Mouse (Mus musculus) thymus, postnatal 10 days (tissue): Measurements from ENCODE around the gene Srl.
"Not testable (repeated sequence)": the region's sequence is repeated elsewhere in the genome, so short reads cannot be mapped to it uniquely, and the experiment has no call there.

Experiments used
- DNase-seq, 2 experiments: peaks; one replicate each; pipeline ENCODE4 v3.0.0; 2021; ENCODE audit warnings: low spot score in 2 of 2

The Srl gene

DNA sequence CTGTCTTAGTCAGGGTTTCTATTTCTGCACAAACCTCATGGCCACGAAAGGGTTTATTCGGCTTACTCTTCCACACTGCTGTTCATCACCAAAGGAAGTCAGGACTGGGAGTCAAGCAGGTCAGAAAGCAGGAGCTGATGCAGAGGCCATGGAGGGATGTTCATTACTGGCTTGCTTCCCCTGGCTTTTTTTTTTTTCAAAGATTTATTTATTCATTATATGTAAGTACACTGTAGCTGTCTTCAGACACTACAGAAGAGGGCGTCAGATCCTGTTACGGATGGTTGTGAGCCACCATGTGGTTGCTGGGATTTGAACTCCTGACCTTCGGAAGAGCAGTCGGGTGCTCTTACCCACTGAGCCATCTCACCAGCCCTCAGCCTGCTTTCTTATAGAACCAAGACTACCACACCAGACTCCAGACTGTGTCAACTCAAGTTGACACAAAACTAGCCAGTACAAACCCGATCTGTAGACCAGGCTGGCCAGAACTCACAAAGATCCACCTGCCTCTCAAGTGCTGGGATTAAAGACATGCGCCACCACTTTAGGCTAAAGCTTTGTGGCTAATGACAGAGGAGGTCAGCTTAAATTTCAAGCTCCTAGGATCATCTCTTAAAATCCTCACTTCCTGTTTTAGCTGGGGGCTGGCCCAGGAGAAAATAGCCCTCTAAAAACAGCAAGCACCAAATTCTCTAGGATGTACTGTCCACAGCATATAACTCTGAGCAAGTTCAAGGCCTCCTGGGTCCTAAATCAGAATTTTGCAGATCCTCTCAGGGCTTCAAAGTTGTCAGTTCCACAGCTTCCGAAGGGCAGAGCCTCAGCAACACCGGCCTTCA is 67.4 kb downstream of the Srl start:
- DNase-seq, result not testable (repeated sequence)

DNA sequence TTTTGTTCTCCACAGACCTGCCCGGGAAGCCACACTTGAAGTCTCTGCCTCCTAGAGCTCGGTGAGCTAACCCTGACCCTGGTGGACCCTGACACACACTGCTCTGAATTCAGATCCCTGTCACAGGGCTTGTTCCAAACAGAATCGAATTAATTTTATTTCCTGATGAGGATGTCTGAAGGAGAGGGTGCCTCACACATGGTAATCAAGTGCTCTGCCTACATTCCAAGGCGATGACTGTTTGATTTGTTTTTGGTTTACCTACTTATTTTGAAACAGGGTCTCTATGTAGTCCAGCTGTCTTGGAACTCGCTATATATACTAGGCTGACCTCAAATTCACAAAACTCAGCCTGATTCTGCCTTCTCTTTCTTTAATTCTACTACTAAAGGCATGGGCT is 68.4 kb downstream of the Srl start:
- DNase-seq, result no peak

DNA sequence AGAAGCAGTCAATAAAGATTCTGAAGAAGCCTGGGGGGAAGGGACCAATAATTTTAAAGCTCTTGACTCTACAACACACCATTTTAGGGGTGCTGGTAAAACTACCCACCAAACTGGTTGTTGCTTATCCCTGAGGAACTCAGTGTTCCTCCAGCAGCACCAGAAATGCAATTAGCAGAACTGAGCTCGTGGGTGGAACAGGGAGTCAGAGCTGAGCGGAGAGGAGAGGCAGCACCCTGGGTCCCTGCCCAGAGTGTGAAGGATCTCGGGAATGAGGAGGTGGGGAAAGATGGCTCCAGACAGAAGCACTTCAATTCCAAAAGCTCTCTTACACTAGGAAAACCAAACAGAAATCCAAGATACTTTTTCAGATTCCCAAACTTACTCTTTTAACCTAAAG is 68.9 kb downstream of the Srl start:
- DNase-seq, result no peak

DNA sequence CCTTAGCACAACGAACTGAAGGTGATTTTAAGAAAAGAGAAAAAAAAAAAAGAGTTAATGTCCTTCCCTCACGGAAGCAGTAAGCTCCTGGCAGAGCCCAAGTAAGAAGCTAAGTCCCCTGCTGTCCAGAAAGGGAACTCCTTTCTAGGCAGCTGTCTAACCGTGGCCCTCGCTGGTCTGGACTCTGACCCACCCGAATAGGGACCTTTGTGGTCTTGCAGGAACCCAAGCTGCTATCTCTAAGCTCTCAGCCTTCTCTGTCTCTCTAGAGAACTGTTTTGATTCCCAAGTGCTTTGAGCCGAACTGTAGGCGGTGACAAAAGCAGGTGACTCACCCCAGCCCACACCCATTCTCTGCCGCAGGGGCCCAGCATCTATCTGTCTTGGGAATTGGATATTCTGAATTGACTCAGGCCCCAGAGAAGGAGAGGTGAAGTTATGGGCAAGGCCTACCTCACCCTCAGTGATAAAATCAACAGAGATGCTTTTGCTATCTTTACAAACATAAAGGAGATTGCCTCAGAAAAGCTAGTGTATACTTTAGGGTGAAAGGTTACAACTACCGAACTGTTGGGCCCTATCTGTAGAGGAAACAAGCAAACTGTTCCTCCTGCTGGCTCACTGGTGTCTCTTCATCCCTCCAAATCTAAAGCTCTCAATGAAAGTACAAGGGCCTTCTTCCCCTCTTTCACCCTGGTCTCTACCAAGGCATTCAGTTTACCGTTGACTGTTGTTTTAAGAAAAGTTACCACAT is 71.8 kb downstream of the Srl start:
- no peak for DNase-seq

DNA sequence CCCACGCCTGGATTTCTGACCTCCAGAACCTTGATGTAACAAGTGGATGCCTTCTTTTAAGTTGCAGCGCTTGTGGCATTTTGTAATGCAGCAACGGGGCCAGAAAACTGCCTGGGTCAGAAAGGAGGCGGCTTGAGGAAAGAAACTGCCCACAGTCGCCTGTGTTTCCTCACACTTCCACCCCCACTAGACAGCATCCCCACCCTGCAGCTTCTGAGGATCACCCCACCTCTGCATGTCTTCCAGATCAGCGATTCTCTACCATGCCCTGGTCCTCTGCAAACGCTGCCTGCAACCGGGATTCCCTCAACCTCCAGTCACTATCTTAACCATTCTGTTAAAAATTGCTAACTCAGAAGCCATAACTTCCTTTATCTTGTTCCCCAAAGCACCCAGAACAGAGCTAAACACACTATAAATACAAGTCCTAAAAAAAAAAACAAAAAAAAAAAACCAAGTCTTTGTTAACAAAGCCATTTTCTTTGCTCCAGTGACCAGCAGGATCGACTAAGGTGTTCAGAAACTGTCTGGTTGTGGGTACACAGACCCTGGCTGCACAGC is 77.0 kb downstream of the Srl start:
- DNase-seq, result no peak

DNA sequence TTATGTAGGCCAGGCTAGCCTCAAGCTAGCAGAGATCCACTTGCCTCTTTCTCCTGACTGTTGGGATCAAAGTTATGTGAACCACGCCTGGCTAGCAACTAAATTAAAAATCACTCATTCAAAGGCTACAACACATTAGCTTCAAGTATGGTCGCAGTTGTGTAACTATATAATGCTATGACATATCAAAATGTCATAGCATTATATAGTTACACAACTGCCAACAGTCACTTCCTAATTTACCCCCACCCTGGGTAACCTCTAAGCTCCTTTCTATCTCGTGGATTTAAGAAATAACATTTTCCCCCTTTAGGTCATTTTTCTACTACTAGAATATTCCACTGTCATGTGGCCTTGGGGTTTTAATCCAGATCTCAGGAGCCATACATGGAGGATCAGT is 83.7 kb downstream of the Srl start:
- DNase-seq, result no peak

DNA sequence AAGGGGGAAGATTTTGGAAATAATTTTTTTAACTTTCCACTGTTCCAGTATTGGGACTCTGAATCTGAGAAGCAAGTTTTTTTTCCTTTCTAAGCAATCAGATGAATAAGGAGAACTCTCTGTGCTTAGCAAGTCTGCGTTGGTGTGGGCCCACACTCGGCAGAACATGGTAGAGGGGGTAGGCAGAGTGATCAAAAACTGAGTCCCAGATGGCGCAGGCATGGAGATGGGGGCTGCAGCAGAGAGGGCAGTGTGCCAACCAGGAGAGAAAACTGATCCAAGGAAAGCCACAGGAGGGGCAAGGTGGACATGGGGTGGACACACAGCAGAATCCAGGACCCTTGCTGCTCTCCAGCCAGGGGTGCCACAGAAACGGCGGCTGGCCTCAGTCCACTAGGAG is 85.2 kb downstream of the Srl start:
- no peak for DNase-seq

DNA sequence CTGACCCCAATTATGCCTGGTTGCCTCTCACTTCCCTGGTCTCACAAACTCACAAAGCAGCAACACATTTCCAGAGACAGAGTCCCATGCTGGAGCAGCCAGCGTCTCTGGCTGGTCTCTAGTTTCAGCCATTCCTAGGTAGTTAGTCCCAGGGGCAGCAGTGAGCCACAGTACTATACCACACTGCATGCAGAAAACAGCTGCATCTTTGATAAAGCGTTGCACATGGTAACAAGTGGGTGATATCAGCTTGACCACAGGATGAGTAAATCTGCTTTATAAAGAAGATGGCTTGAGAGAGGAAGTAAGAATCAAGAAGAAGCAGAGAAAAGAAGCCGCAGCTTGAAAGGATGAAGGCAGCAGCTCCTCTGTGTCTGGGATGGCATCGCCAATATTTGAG is 85.9 kb downstream of the Srl start:
- no peak for DNase-seq

DNA sequence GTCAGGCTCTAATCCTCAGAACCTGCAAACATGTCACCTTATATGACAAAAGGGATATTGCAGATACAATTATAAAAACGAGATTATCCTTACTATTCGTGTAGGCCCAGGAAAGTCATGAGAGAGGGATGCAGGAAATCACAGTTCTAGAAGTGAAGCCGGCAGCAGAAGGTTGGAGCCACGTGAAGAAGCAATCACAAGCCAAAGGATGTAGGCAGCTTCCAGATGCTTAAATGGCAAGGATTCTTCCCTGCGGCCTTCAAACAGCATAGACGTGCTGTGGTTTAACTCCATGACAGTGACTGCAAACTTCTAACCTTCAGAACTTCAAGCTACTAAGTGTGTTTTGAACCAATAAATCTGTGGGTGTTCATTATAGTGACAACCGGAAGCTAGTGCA is 87.1 kb downstream of the Srl start:
- DNase-seq, result no peak

DNA sequence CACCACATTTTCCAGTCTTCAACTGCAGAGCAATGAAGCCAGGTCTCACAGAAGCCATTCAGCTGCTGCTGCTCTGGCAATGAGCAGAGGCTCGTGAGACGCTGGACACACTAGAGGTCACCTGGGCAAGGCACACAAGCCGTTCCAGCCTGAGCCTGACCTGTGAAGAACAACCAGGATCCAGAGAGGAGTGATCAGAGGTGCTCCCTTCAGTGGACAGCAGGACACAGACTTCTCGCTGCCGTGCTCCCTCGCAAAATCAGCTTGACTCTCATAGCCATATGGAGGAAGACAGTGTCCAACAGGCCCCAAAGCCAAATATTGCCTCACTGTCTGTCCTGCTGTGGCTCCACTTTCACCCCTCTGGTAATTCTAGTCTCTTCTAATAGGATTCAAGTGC is 92.2 kb downstream of the Srl start:
- DNase-seq, result no peak

DNA sequence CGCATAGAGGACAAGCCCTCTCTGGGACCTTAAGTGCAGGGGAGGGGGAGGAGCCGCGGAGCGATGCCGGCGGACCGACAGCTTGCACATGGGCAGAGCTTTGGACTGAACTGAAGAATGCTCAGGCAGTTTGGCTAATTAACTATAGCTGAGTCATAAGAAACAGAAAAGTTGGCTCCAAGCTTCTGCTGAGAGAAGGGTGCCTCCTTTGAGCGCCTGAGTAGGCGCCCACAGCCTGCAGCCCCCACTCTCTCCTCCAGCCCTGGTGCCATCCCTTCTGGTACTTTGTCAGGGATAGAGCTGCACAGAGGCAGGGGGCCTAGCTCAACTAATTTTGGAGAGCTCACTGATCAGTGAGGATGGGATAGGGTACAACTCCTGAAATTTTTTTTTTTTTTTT is 93.4 kb downstream of the Srl start:
- DNase-seq, result no peak

DNA sequence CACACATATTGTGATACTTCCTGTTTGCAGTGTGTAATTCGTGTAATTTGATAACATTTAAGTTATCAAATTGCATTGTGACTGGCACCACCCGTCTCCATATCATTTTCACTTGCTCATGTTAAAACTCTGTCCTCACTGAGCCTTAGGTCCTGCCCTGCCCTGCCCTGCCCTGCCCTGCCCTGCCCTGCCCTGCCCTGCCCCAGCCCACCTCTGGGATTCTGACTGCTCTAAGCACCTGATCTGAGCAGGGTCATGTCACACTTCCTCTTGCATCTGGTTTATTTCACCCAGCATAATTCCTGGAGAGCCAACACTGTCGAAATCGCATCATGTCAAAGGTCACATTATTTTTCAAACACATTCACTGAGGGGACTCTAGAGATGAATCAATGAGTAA is 95.2 kb downstream of the Srl start:
- no peak for DNase-seq

DNA sequence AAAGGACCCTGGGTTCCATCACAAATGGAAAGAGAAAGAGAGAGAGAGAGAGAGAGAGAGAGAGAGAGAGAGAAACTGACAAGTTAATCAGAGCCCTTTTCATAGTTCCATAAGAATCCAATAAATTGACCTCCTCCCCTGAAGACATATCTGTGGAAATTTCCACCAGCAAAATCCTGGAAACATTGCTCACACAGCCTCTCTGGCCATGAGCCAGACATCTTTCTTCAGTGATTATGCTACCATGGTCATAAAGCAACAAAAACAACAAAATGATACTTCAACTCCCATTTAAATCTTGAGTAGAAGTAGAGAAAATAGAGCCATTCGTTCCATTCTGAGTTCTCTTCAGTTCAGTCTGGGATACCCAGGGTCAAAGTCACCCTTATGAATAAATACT is 97.2 kb downstream of the Srl start:
- no peak for DNase-seq

DNA sequence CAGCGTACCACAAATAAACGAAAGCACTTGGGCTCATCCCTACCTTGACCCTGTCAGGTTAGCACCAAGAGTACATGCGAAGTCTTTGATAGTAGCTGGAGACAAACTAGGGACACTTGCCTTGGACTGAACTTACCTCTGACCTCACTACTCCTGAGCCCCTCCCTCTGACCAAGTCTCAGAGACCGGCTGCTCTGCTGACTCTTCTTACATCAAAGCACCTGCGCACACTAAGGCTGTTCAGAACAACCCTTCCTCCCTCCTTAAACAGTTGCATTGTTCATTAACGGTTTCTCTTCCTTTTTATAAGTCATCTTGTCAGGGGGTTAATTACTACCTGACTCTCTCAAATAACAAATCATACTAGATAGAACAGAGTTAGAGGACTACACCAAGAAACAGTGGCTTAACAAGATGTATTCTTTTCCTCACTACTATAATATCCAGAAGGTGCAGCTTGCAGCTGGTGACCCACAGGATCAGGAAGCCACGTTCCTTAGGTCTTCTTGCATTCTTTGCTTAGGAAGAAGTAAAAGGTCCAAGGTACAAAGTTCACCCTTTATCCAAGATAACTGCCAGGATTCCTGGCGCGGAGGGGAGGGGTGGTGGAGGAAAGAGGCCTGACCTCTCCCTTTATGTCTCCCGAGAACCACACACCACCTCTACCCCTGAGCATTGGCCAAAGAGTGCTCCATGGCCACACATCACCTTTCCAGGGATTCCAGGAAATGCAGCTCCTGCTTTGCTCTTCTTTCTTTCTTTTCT is 102.1 kb downstream of the Srl start:
- no peak for DNase-seq

DNA sequence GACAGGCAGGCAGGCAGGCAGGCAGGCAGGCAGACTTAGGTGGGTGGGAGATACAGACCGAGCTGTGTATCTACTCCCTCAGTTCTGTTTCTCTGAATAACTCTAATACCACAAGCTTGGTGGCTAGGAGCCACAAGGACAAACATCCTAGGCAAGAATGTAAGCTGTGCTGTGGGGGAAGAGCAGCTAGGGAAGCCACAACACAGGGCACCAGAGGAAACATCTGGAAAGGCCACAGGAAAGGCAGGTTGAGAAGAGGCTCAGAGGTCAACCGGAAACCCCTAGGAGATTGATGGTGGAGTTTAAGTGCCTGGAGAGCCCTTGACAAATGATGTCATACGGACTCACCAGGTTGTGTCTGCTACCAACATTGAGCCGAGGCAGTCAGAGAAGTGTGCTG is 104.9 kb downstream of the Srl start:
- no peak for DNase-seq

DNA sequence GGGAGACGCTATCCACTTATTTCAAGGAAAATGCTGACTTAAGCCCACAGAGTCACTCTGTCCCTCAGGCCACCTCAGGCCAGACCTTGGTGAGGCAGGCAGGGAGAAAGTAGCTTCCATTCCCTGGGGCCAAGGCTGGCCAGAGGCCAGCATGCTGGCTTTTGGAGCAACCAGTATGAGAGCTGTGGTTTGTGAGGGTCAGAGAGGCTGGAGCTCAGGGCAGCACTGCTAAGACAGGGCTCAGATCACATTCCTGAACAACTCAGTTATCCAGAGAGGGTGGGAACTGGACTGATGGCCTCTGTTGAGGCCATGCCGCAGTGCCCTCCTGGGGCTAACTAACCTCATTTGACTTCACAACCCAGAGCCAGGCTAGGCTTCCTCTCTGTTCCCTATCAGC is 106.2 kb downstream of the Srl start:
- DNase-seq, result no peak

DNA sequence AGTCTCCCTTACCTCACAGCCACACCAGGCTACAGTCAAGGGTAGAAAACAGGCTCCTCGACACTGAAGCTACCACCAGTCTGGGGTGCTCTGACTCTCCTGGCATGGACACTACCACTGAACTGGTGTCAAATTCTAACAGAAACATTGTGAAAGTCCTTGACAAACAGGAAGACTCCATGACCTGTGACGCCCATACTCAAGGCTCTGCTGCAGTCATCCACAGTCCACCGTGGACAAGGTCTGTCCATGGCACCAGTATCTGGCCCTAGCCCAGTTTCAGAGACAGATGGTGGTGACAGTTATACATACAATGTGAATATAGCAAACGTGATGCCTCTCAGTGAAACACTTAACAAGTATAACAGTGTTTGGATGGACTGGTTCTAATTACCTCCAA is 109.8 kb downstream of the Srl start:
- no peak for DNase-seq

DNA sequence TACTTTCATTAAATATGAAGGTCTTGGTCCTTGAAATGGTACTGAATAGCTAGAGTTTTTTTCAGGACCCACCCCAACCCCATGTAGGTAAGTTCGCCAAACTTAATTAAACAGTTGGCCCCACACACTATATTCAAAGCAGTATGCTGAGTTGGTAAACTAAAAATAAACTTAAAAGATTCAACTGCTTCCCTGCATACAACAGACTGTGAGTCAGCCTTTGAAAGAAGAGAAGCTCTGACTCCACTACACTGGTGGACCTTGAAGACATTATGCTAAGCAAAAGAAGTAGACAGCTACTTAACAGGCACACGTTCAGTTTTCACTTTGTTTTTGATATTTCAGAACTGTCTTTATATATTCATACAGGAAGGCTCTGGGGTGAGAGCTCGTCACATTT is 110.6 kb downstream of the Srl start:
- no peak for DNase-seq

DNA sequence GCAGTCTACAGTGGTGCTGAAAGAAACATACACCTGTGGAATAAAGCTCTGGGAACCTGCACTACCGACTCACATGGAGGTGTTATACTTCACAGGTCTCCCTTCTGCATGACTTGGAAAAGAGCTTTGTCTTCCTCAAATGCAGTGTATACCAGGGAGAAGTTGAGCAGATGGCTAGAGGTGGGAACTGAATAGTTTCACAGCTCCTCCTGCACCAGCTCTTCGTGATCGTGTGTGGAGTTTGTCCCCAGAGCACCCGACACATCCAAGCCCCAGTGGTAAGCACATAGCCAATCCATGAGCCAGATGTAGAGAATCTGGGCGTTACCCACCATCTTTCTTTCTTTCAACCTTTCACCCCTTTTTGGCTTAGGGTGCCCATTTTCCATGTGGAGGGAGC is 111.4 kb downstream of the Srl start:
- no peak for DNase-seq
